In genomic region chr1:153669086-153669485, GRCm38 (mm10) we compare ENCODE assay signal across 10 mouse cellular contexts. TPM values are rescaled to one million over a fixed set of nuclear protein-coding genes. Genes with fewer than 3 reads are reported as not detected.
DNase-seq lines count a peak whose midpoint lies in the region; ATAC-seq lines count a peak whose summit lies in the region.
"Had no signal": no experiment of that assay in that cellular context is flagged by ENCODE, and none has a peak within 500 bp of the region (broad histone marks: within the 10 kb centered on the region; RNA-seq: fewer than 3 reads in every experiment).

No protein-coding gene starts in this region.

- no peak overlapping the region for H3K27ac ChIP-seq in heart, embryonic 16.5 days (ENCODE audit: low read length)
- H3K27ac ChIP-seq in hindbrain, embryonic 14.5 days, result no peak overlapping the region
- H3K27ac ChIP-seq: embryonic facial prominence, embryonic 15.5 days; stomach, embryonic 15.5 days had no signal

- 0 out of 2 replicates have a peak, but pooled peaks have one; percentile 47 for ATAC-seq in heart, embryonic 16.5 days (replicated peaks; ENCODE audit: extremely low read depth, insufficient read depth, low FRiP score)
- ATAC-seq in hindbrain, embryonic 14.5 days (ENCODE audit: low FRiP score), result no peak

- no peak for DNase-seq in heart, adult 9 months (ENCODE audit: low spot score in 2 of 2)
- DNase-seq in urinary bladder, postnatal 25 days (ENCODE audit: low spot score), result peak; percentile 12
- no peak for DNase-seq in urinary bladder, adult 18-20 months (ENCODE audit: low spot score in 2 of 2)
- DNase-seq in hindbrain, embryonic 14.5 days (ENCODE audit: low spot score), result no peak
- DNase-seq in lung, postnatal 4 days, result no peak
- DNase-seq in lung, adult 18-20 months, result no peak
- DNase-seq: lung, postnatal 36 days had no signal

- no peak overlapping the region for H3K4me3 ChIP-seq in heart, embryonic 16.5 days (ENCODE audit: low read length)
- no peak overlapping the region for H3K4me3 ChIP-seq in hindbrain, embryonic 14.5 days (replicated peaks; ENCODE audit: low read length)
- H3K4me3 ChIP-seq: embryonic facial prominence, embryonic 15.5 days; stomach, embryonic 15.5 days had no signal

- no peaks in the 10 kb centered on the region for H3K9me3 ChIP-seq in heart, embryonic 16.5 days (replicated peaks; ENCODE audit: control insufficient read depth, low read length)
- H3K9me3 ChIP-seq in hindbrain, embryonic 14.5 days (ENCODE audit: control insufficient read depth, low read length), result no peaks in the 10 kb centered on the region
- H3K9me3 ChIP-seq: embryonic facial prominence, embryonic 15.5 days; stomach, embryonic 15.5 days had no signal

- peaks cover 9% of the 10 kb centered on the region; the same call in 1 of the 2 replicates for H3K27me3 ChIP-seq in heart, embryonic 16.5 days (ENCODE audit: control insufficient read depth, insufficient read depth, low read length)
- no peaks in the 10 kb centered on the region for H3K27me3 ChIP-seq in hindbrain, embryonic 14.5 days (ENCODE audit: control insufficient read depth, insufficient read depth, low read length)

- peaks cover 31% of the 10 kb centered on the region for H3K4me1 ChIP-seq in heart, embryonic 16.5 days (ENCODE audit: control insufficient read depth, insufficient read depth, low read length)
- peaks cover 55% of the 10 kb centered on the region for H3K4me1 ChIP-seq in hindbrain, embryonic 14.5 days (replicated peaks; ENCODE audit: control insufficient read depth, insufficient read depth, low read length)

- 21% methylated on average over 7 of the region's 7 CpGs for WGBS in heart, embryonic 16.5 days
- 30% methylated on average over 7 of the region's 7 CpGs for WGBS in hindbrain, embryonic 14.5 days

- no peak overlapping the region for H3K4me2 ChIP-seq in heart, embryonic 16.5 days (ENCODE audit: low read depth, low read length)
- peak overlapping the region; percentile 27; the same call in 1 of the 2 replicates for H3K4me2 ChIP-seq in hindbrain, embryonic 14.5 days (replicated peaks)
- H3K4me2 ChIP-seq: embryonic facial prominence, embryonic 15.5 days; stomach, embryonic 15.5 days had no signal

- H3K9ac ChIP-seq in heart, embryonic 16.5 days (ENCODE audit: low read length), result no peak overlapping the region
- H3K9ac ChIP-seq in hindbrain, embryonic 14.5 days, result peak overlapping the region; percentile 2; the same call in 1 of the 2 replicates
- H3K9ac ChIP-seq: embryonic facial prominence, embryonic 15.5 days; stomach, embryonic 15.5 days had no signal

- H3K36me3 ChIP-seq in heart, embryonic 16.5 days (ENCODE audit: control insufficient read depth, insufficient read depth), result no peaks in the 10 kb centered on the region
- H3K36me3 ChIP-seq in hindbrain, embryonic 14.5 days (replicated peaks; ENCODE audit: control insufficient read depth, insufficient read depth), result no peaks in the 10 kb centered on the region
- H3K36me3 ChIP-seq: embryonic facial prominence, embryonic 15.5 days; stomach, embryonic 15.5 days had no signal

RNA-seq across cellular contexts. Expression of gene Rgs8, which starts 16.3 kb away (rescaled TPM):
- polyA plus RNA-seq in heart, embryonic 16.5 days (2015; fragmentation: Nextera tagmentation; extraction: Ambion mirVana), result 0.21 and 0.32 TPM in 2 replicates
- 16.4 and 19.7 TPM in 2 replicates for polyA plus RNA-seq in hindbrain, embryonic 14.5 days (2014; fragmentation: Nextera tagmentation; extraction: Ambion mirVana)

Comparison
In these comparisons a context has a peak if more than half of its experiments do, and no peak if none do; other contexts are left out.
1. RNA of gene Rgs8, which starts 16.3 kb away (polyA plus RNA-seq): 16.4 to 19.7 TPM in hindbrain, embryonic 14.5 days; 0.21 to 0.32 TPM in heart, embryonic 16.5 days; every median in the first group is over 10 times any median in the second.